Mouse (Mus musculus) midbrain, embryonic 13.5 days (tissue): Measurements from ENCODE around the gene Ggnbp2. TPM values are rescaled to one million over a fixed set of nuclear protein-coding genes. Genes with fewer than 3 reads are reported as not detected.

Experiments used
- ATAC-seq: fragments of 200-750 bp; cut with Nextera tagmentation; 2 replicates; pipeline ENCODE4 v1.8.0; 2017; ENCODE audit warnings: mild to moderate bottlenecking, moderate TSS enrichment, moderate library complexity
- H3K27ac ChIP-seq: fragments of 300-500 bp; sonication (generic); 2 replicates; pipeline ENCODE4 v1.5.1; 2015; ENCODE audit warnings: inconsistent platforms, mild to moderate bottlenecking, moderate library complexity
- H3K27me3 ChIP-seq: fragments of 300-500 bp; sonication (generic); 2 replicates; pipeline ENCODE4 v1.6.1; 2015; ENCODE audit warnings: mild to moderate bottlenecking, inconsistent platforms
- H3K36me3 ChIP-seq: fragments of 300-500 bp; sonication (generic); 2 replicates; pipeline ENCODE4 v1.6.1; 2015; ENCODE audit warnings: mild to moderate bottlenecking, inconsistent platforms
- H3K4me1 ChIP-seq: fragments of 300-500 bp; sonication (generic); replicated peaks from 2 replicates; pipeline ENCODE4 v1.6.1; 2015; ENCODE audit warnings: inconsistent platforms
- H3K4me2 ChIP-seq: fragments of 300-500 bp; sonication (generic); replicated peaks from 2 replicates; pipeline ENCODE4 v1.6.1; 2015; ENCODE audit warnings: moderate library complexity, mild to moderate bottlenecking, inconsistent platforms
- H3K4me3 ChIP-seq: fragments of 300-500 bp; sonication (generic); replicated peaks from 2 replicates; pipeline ENCODE4 v1.5.1; 2015; ENCODE audit warnings: mild to moderate bottlenecking, inconsistent platforms
- H3K9ac ChIP-seq: fragments of 300-500 bp; sonication (generic); replicated peaks from 2 replicates; pipeline ENCODE4 v1.6.1; 2015; ENCODE audit warnings: mild to moderate bottlenecking, inconsistent platforms
- H3K9me3 ChIP-seq: fragments of 300-500 bp; sonication (generic); 2 replicates; pipeline ENCODE4 v1.6.1; 2016; ENCODE audit warnings: mild to moderate bottlenecking, inconsistent platforms
- WGBS: fragments of 180-500 bp; shearing (Covaris S2); methylation state at CpG from one replicate; pipeline ENCODE4 v1.1.7; 2015; 5-methylcytosine and 5-hydroxymethylcytosine counted together
- polyA plus RNA-seq: library from polyadenylated mRNA; unstranded; fragments of >200 nt; fragmentation: Nextera tagmentation; extraction: Ambion mirVana; gene quantifications from 2 replicates; pipeline ENCODE4 v1.2.1, GENCODE M21; 2015

Ggnbp2 gene
- polyA plus RNA-seq, 1 experiment from 2014 or later = 75.7 TPM

DNA sequence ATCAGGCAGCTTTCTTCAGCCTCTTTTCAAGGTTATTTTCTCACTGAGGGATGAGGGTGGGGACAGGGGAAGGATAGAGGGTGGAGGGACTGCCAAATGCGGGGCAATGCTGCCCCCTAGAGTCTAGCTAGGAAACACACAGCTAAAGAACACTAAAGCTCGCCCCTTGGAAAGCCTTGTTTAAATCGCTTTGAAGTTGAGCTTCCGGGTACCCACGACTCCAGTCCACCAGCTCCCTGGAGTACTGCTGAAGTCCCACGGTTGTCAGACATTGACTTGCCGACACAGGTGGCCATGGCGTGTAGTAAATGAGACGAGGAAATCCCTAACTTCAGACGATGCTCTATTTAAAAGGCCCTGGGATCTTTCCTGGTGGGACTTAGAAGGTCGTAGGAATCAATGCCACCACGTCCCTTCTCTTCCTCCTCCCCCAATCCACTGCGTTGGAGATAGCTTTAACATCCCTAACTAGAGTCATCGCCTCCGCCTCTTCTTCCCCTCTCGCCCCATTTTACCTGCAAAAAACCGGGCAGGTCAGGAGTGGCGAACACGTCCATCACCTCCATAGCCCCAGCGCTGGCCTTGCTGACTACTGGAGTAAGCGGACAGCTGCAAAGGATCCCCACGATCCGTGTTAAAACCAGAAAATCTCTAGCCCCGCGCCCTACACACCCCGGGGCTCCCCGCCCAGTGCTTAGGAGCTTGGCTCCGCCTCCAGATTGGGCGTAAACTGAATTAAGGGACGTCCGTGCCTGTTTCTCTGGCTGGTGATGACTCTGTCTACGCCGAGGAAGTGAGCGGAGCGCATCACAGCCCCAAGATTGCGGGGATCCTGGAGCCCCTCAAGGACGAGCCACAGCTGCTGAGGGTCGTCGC lies 52.3 kb downstream of the Ggnbp2 start:
- H3K36me3 ChIP-seq = no peaks in the 10 kb centered on the region
- H3K9ac ChIP-seq = peak overlapping the region; percentile 73
- ATAC-seq = peak; percentile 48
- H3K4me1 ChIP-seq = peaks cover 11% of the 10 kb centered on the region
- no peaks in the 10 kb centered on the region for H3K27me3 ChIP-seq
- WGBS = 0% methylated on average over 39 of the region's 39 CpGs
- H3K4me2 ChIP-seq = peak overlapping the region; percentile 99
- peak overlapping the region; percentile 63; the same call in 1 of the 2 replicates for H3K27ac ChIP-seq
- H3K4me3 ChIP-seq = peak overlapping the region; percentile 70
- H3K9me3 ChIP-seq = no peaks in the 10 kb centered on the region

DNA sequence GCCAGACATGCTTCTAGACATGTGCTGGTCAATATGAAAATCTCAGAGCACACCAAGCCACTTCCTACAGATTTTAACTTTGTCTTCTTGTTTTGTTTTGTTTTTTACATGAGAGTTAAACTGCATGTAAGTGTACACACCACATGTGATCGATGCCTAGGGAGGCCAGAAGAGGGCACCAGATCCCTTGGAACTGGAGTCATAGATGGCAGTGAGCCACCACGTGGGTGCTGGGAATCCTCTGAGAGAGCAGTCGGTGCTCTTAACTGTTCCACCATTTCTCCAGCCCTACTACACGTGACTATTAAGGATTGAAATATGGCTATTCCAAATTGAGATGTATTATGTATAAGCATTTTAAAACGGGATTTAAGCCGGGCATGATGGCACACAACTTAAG lies 53.3 kb downstream of the Ggnbp2 start:
- Histone ChIP-seq H3K9me3 (no peaks in the 10 kb centered on the region), H3K27me3 (no peaks in the 10 kb centered on the region), H3K4me1 (peaks cover 11% of the 10 kb centered on the region), H3K4me2 (no peak overlapping the region), H3K9ac (no peak overlapping the region), H3K36me3 (no peaks in the 10 kb centered on the region), H3K27ac (no peak overlapping the region), H3K4me3 (no peak overlapping the region)
- WGBS = 84% methylated on average over 6 of the region's 6 CpGs
- no peak for ATAC-seq

DNA sequence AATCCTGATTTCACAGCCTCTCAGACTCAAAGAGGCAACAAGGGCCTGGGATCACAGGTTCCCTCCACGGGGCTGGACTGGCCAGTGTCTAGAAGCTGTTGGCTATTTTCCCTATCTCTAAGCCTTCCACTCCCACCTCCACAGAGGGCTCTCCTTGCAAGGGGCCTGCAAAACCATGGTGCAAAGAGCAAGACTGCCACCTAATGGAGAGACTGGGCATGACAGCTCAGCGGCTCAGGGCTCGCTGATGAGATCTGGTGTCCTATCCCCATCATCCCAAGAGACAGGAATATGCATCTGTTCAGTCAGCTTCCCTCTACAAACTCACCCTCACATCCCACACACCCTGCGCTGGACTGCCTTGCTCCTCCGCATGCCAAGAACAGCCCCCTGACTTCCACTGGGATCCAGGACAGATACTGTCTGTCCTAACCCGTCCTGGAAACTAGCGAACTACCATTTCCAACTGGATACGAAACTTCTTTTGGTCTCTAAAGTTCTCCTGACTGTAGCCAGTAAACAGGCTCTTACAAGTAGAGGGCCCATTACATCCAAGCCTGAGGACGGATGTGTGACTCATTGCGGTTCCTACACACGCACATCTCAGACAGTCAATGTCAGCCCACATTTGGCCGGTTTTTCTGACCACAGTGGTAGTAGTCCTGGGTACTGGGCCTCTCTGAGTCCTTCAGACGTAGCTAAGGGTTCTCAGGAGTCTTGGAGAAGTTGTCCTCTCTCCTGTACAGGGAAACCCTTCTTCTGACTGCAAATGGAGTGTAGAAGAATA lies 56.7 kb downstream of the Ggnbp2 start:
- Histone ChIP-seq H3K4me2 (no peak overlapping the region), H3K9me3 (no peaks in the 10 kb centered on the region), H3K36me3 (no peaks in the 10 kb centered on the region), H3K27ac (no peak overlapping the region), H3K9ac (no peak overlapping the region), H3K4me3 (no peak overlapping the region), H3K4me1 (peaks cover 9% of the 10 kb centered on the region), H3K27me3 (no peaks in the 10 kb centered on the region)
- WGBS = 55% methylated on average over 13 of the region's 13 CpGs
- peak; percentile 57 for ATAC-seq

DNA sequence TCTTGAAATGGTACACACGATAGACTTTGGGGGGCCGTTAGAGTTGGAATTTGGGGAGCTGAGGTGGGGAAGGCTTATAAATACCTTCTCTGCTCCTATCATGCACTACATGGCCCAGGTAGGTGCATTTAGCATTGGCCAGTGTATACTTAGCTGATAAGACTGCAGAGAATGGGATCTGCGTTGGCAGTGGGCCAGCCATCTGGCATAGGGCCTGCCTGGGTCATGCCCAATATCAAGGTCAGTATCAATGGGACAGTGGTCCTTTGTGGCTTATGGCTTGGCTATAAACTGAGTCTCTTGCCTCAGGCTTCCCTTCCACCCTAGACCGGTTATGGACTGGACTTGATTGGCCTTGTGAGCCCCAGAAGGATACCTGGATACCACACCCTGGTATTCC lies 66.2 kb downstream of the Ggnbp2 start:
- 94% methylated on average over 4 of the region's 4 CpGs for WGBS
- no peaks in the 10 kb centered on the region for H3K36me3 ChIP-seq

DNA sequence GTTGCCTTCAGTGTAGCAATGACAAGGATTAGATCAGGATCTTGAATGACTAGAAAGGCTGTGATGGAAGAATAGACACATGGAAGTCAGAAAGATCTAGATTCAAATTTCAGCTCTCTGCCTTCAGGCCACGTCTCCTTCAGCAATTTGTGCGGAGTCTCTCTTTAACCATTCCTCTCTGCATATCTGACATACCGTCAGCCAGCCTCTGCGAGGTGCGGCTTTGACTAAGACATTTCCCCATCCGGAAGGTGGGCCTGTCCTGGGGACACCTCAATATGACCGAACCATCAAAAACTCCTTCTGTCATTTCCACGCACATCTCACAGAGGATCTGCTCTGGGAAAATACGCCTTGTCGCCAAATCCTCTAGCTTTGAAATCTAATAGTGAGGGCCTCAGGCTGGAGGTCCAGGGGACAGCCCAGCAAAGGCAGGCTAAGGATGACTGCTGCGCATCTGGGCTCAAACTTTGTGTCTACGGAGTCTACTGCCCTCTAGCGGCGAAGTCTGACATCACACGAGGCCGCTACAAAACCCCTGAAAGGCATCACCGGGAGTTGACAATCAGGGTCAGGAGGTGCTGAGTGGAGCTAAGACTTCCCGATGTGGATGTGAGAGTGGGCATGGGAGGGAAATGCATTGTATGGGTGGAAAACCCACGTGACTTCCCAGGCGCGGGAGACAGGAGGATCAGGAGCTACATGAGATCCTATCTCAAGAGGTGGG lies 72.8 kb downstream of the Ggnbp2 start:
- Histone ChIP-seq H3K4me3 (no peak overlapping the region), H3K4me2 (no peak overlapping the region), H3K27me3 (peaks cover 14% of the 10 kb centered on the region; the same call in 1 of the 2 replicates), H3K27ac (no peak overlapping the region), H3K36me3 (no peaks in the 10 kb centered on the region), H3K9me3 (no peaks in the 10 kb centered on the region), H3K4me1 (peaks cover 21% of the 10 kb centered on the region), H3K9ac (no peak overlapping the region)
- WGBS = 21% methylated on average over 21 of the region's 21 CpGs
- no peak for ATAC-seq

More for the DNA sequence above, 66.2 kb downstream of the Ggnbp2 start:
- no peaks in the 10 kb centered on the region for H3K4me1 ChIP-seq
- no peak overlapping the region for H3K9ac ChIP-seq
- no peak overlapping the region for H3K27ac ChIP-seq
- H3K9me3 ChIP-seq = no peaks in the 10 kb centered on the region
- no peaks in the 10 kb centered on the region for H3K27me3 ChIP-seq
- ATAC-seq = no peak
- H3K4me2 ChIP-seq = no peak overlapping the region
- H3K4me3 ChIP-seq = no peak overlapping the region

DNA sequence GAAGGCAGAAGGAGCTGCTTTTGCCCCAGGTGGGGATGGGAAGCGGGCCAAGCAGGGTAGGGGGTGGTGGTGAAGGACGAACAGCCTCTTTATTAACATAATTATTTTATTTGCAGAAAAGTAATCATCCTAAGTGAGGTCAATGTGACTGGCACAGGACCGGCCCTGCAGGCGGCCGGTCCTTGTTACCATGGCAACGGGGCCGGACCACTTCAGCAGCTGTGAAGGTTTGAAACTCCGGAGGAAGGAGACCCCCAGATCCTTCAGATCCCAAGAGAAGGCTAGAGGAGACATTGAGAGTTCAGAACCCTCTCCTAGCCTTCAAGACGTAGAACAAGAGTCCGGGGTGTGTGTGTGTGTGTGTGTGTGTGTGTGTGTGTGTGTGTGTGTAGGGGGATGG lies 73.6 kb downstream of the Ggnbp2 start:
- ATAC-seq = no peak
- peaks cover 20% of the 10 kb centered on the region; the same call in 1 of the 2 replicates for H3K27me3 ChIP-seq
- no peak overlapping the region for H3K4me3 ChIP-seq
- H3K27ac ChIP-seq = no peak overlapping the region
- H3K4me2 ChIP-seq = no peak overlapping the region
- H3K36me3 ChIP-seq = no peaks in the 10 kb centered on the region
- H3K9me3 ChIP-seq = no peaks in the 10 kb centered on the region
- H3K4me1 ChIP-seq = peaks cover 21% of the 10 kb centered on the region
- WGBS = 24% methylated on average over 10 of the region's 10 CpGs
- peak overlapping the region; percentile 23; the same call in 1 of the 2 replicates for H3K9ac ChIP-seq

DNA sequence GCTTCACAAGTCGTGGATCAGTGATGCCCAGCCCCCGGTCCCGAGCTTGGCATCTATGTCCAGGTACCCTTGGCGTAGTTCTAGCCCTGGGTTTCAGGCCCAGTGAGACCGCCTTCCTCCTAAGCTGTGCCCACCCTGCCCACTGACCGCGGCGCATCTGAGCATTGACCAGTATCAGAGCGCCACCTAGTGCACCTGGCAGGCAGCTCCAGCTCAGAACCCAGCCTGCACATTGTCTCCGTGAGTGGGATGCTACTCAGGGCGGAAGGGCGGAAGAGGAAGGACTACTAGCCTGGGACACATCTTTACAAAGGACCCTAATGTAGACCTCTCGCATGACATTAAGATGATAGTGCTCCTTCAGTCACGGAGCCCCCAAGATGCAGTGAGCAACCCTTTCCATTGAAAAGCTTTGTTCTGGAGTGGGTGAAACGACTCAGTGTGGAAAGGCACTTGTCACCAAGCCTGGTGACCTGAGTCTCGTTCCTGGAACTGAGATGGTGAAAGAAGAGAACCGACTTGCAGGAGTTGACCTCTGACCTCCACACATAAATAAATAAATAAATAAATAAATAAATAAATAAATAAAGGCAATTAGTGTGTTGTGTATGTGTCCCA lies 76.0 kb downstream of the Ggnbp2 start:
- H3K4me1 ChIP-seq = peaks cover 25% of the 10 kb centered on the region
- H3K4me3 ChIP-seq = no peak overlapping the region
- peaks cover 24% of the 10 kb centered on the region; the same call in 1 of the 2 replicates for H3K27me3 ChIP-seq
- 8% methylated on average over 17 of the region's 17 CpGs for whole genome bisulfite sequencing
- peak overlapping the region; percentile 37 for H3K4me2 ChIP-seq
- no peaks in the 10 kb centered on the region for H3K36me3 ChIP-seq
- H3K9me3 ChIP-seq = no peaks in the 10 kb centered on the region
- peak overlapping the region; percentile 25; the same call in 1 of the 2 replicates for H3K27ac ChIP-seq
- no peak overlapping the region; the same call in 1 of the 2 replicates for H3K9ac ChIP-seq
- peak; percentile 93 for ATAC-seq

DNA sequence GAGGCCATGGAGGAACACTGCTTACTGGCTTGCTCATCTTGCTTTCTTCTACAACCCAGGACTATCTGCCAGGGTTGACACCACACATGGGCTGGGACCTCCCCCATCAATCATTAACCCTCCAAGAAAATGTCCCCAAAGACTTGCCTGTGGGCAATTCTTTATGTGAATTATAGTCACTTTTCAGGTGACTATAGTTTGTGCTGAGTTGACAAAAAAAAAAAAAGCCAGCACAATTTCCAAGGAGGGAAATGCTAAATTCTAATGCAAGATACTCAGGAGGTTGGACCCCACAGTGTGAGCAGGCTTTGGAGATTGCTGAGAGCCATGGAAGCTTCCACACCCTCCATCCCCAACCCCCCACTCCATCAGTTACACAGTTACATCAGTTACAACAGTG lies 77.1 kb downstream of the Ggnbp2 start:
- Histone ChIP-seq H3K27me3 (peaks cover 24% of the 10 kb centered on the region; the same call in 1 of the 2 replicates), H3K4me1 (peaks cover 35% of the 10 kb centered on the region), H3K9me3 (no peaks in the 10 kb centered on the region), H3K9ac (no peak overlapping the region), H3K27ac (no peak overlapping the region), H3K4me3 (no peak overlapping the region), H3K4me2 (no peak overlapping the region), H3K36me3 (no peaks in the 10 kb centered on the region)
- no peak for ATAC-seq

DNA sequence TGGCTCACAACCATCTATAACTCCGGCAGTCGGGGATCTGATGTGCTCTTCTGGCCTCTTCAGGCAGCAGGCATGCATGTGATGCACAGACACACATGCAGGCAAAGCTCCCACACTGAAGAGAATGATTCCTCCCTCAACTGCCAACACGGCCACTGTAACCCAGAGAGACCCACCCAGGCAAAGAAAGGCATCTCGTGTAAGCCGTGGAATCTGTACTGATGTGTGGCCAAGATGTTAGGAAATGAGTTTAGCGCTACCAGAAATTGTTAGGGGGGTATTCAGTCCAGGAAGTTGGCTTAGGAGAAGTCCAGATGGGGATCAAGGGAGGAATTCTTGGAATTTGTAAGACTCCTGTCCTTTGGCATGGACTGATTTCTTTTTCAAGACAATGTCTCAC lies 80.2 kb downstream of the Ggnbp2 start:
- H3K36me3 ChIP-seq = no peaks in the 10 kb centered on the region
- peaks cover 26% of the 10 kb centered on the region for H3K4me1 ChIP-seq
- ATAC-seq = no peak

More for the DNA sequence above, 80.2 kb downstream of the Ggnbp2 start:
- Histone ChIP-seq H3K27ac (no peak overlapping the region), H3K27me3 (peaks cover 17% of the 10 kb centered on the region; the same call in 1 of the 2 replicates), H3K9me3 (no peaks in the 10 kb centered on the region), H3K4me3 (no peak overlapping the region), H3K9ac (no peak overlapping the region), H3K4me2 (no peak overlapping the region)
- 54% methylated on average over 6 of the region's 6 CpGs for WGBS
